Mouse (Mus musculus) adrenal gland, adult 8-10 months (tissue): Measurements from ENCODE around the gene Map4k3. TPM values are rescaled to one million over a fixed set of nuclear protein-coding genes. Genes with fewer than 3 reads are reported as not detected.
"Not testable (repeated sequence)": the region's sequence is repeated elsewhere in the genome, so short reads cannot be mapped to it uniquely, and the experiment has no call there.

Experiments
- DNase-seq: peaks from one replicate; pipeline ENCODE4 v3.0.0; 2022
- total RNA-seq, 4 experiments: library from RNA; stranded (reverse); gene quantifications; 2 replicates each; pipeline ENCODE4 v1.2.4; 2022

The Map4k3 gene
- total RNA-seq, 4 experiments from 2014 or later = 41.2 to 71.9 (median 51.9) TPM

- DNase-seq = not testable (repeated sequence)
Measured at GRCm38 (mm10) chr17:80563762-80564610, 164.3 kb downstream of the Map4k3 start.

GRCm38 (mm10) chr17:80562792-80563191, 165.5 kb downstream of the Map4k3 start:
- no peak for DNase-seq

- no peak for DNase-seq
Measured at GRCm38 (mm10) chr17:80560669-80561401, 167.4 kb downstream of the Map4k3 start.

- no peak for DNase-seq
Measured at GRCm38 (mm10) chr17:80559745-80560144, 168.5 kb downstream of the Map4k3 start.

- DNase-seq = no peak
Measured at GRCm38 (mm10) chr17:80559050-80559449, 169.2 kb downstream of the Map4k3 start.

- no peak for DNase-seq
Measured at GRCm38 (mm10) chr17:80558583-80558982, 169.7 kb downstream of the Map4k3 start.

- DNase-seq = no peak
Measured at GRCm38 (mm10) chr17:80557461-80557860, 170.8 kb downstream of the Map4k3 start.

- DNase-seq = peak; percentile 59
Measured at GRCm38 (mm10) chr17:80553318-80554270, 174.7 kb downstream of the Map4k3 start.

- DNase-seq = no peak
Measured at GRCm38 (mm10) chr17:80552653-80553052, 175.6 kb downstream of the Map4k3 start.

GRCm38 (mm10) chr17:80550981-80551380, 177.3 kb downstream of the Map4k3 start:
- DNase-seq = no peak

- no peak for DNase-seq
Measured at GRCm38 (mm10) chr17:80546846-80547245, 181.4 kb downstream of the Map4k3 start.

GRCm38 (mm10) chr17:80546227-80546626, 182.1 kb downstream of the Map4k3 start:
- no peak for DNase-seq

GRCm38 (mm10) chr17:80543646-80544045, 184.6 kb downstream of the Map4k3 start:
- DNase-seq = no peak

- no peak for DNase-seq
Measured at GRCm38 (mm10) chr17:80537136-80537535, 191.1 kb downstream of the Map4k3 start.

- DNase-seq = no peak
Measured at GRCm38 (mm10) chr17:80535633-80536032, 192.7 kb downstream of the Map4k3 start.

- DNase-seq = not testable (repeated sequence)
Measured at GRCm38 (mm10) chr17:80531351-80531750, 196.9 kb downstream of the Map4k3 start.

Other genes starting within 250 kb of the Map4k3 start
- gene Sos1, start 248.0 kb downstream of the Map4k3 start, total RNA-seq = 10 to 100 TPM; 27.2 to 34.2 (median 32.0) TPM
- gene Cdkl4, start 150.7 kb downstream of the Map4k3 start, total RNA-seq = under 1 TPM in 3 of 4 experiments, not detected in 1; 0.19 to 0.40 (median 0.21) TPM
- 10 to 100 TPM; 10.9 to 20.5 (median 15.5) TPM for gene Tmem178, start 216.1 kb upstream of the Map4k3 start, total RNA-seq